Mouse (Mus musculus) CH12.LX (cell line): ENCODE measurements around the gene Islr. TPM values are rescaled to one million over a fixed set of nuclear protein-coding genes. Genes with fewer than 3 reads are reported as not detected.

Experiments used
- DNase-seq: peaks from one replicate; pipeline ENCODE4 v3.0.0-alpha.2; 2013; ENCODE audit errors: extremely low read depth
- H3K27ac ChIP-seq: 2 replicates; pipeline ENCODE4 v1.5.1; 2012; ENCODE audit warnings: low read depth, mild to moderate bottlenecking, control low read depth, moderate library complexity; ENCODE audit not compliant: insufficient read depth
- H3K27me3 ChIP-seq: replicated peaks from 2 replicates; pipeline ENCODE3; 2012; ENCODE audit warnings: inconsistent platforms
- H3K36me3 ChIP-seq, 2 experiments: replicated peaks in 1 of 2; 2 replicates each; pipeline versions ENCODE3 to v1.6.1; 2012; ENCODE audit warnings: inconsistent platforms in 1 of 2, low read length in 1 of 2, mild to moderate bottlenecking in 1 of 2, mixed read lengths in 1 of 2, moderate library complexity in 1 of 2; ENCODE audit not compliant: control insufficient read depth in 1 of 2, insufficient read depth in 1 of 2
- H3K4me1 ChIP-seq, 2 experiments: 2 replicates each; pipeline ENCODE4 v1.6.1; 2012; ENCODE audit warnings: inconsistent platforms in 1 of 2, moderate library complexity in 1 of 2; ENCODE audit not compliant: insufficient read depth in 2 of 2, control insufficient read depth in 1 of 2
- H3K4me2 ChIP-seq: 2 replicates; pipeline ENCODE4 v1.6.1; 2012; ENCODE audit warnings: low read depth, mild to moderate bottlenecking, control low read depth; ENCODE audit not compliant: poor library complexity, insufficient read depth, severe bottlenecking
- H3K4me3 ChIP-seq, 3 experiments: fragments of 150-350 bp in 1 of 3; sonication (generic) in 1 of 3; replicated peaks in 1 of 3; 2 replicates each; pipeline versions ENCODE3 to v1.5.1; 2011 to 2012; ENCODE audit warnings: low read depth in 2 of 3, low read length in 2 of 3, mild to moderate bottlenecking in 2 of 3, moderate library complexity in 2 of 3, control low read depth in 1 of 3, improper control_type of control experiment in 1 of 3, inconsistent platforms in 1 of 3, mixed read lengths in 1 of 3; ENCODE audit not compliant: poor library complexity in 1 of 3
- H3K79me2 ChIP-seq: replicated peaks from 2 replicates; pipeline ENCODE4 v1.6.1; 2012; ENCODE audit warnings: mild to moderate bottlenecking, moderate library complexity; ENCODE audit not compliant: control insufficient read depth, poor library complexity, insufficient read depth, severe bottlenecking; ENCODE audit errors: extremely low read depth
- H3K9ac ChIP-seq: 2 replicates; pipeline ENCODE4 v1.6.1; 2012; ENCODE audit warnings: low read depth, mild to moderate bottlenecking, control low read depth, moderate library complexity; ENCODE audit not compliant: insufficient read depth
- H3K9me3 ChIP-seq: replicated peaks from 2 replicates; pipeline ENCODE3; 2012; ENCODE audit warnings: low read length, inconsistent platforms, mixed read lengths
- BHLHE40 ChIP-seq: IDR thresholded peaks from 2 replicates; pipeline ENCODE4 v1.6.1; 2011; ENCODE audit warnings: mild to moderate bottlenecking, low read depth, low read length, improper control_type of control experiment
- CHD1 ChIP-seq: IDR thresholded peaks from 2 replicates; pipeline ENCODE4 v1.6.1; 2012; ENCODE audit warnings: low read depth, low read length, improper control_type of control experiment, inconsistent platforms
- E2F4 ChIP-seq: IDR thresholded peaks from 2 replicates; pipeline ENCODE4 v1.6.1; 2011; ENCODE audit warnings: low read depth, low read length, improper control_type of control experiment; ENCODE audit not compliant: insufficient replicate concordance
- ELF1 ChIP-seq: IDR thresholded peaks from 2 replicates; pipeline ENCODE4 v1.6.1; 2014; ENCODE audit warnings: low read depth, mild to moderate bottlenecking, inconsistent platforms, low read length, improper control_type of control experiment
- IRF4 ChIP-seq: IDR thresholded peaks from 2 replicates; pipeline ENCODE4 v1.6.1; 2014; ENCODE audit warnings: low read depth, mild to moderate bottlenecking, inconsistent platforms, low read length, improper control_type of control experiment
- JUN ChIP-seq: IDR thresholded peaks from 2 replicates; pipeline ENCODE4 v1.6.1; 2011; ENCODE audit warnings: low read depth, mild to moderate bottlenecking, low read length, improper control_type of control experiment, moderate library complexity; ENCODE audit not compliant: insufficient read depth
- JUND ChIP-seq: conservative IDR thresholded peaks from 2 replicates; pipeline ENCODE4 v1.6.1; 2011; ENCODE audit warnings: low read depth, low read length, improper control_type of control experiment
- KAT2A ChIP-seq: IDR thresholded peaks from 2 replicates; pipeline ENCODE4 v1.6.1; 2012; ENCODE audit warnings: low read length, improper control_type of control experiment, inconsistent platforms; ENCODE audit not compliant: insufficient replicate concordance
- MAFK ChIP-seq: IDR thresholded peaks from 2 replicates; pipeline ENCODE4 v1.6.1; 2011; ENCODE audit warnings: low read length, improper control_type of control experiment; ENCODE audit not compliant: insufficient replicate concordance
- MAX ChIP-seq: IDR thresholded peaks from 2 replicates; pipeline ENCODE4 v1.6.1; 2011; ENCODE audit warnings: low read length, improper control_type of control experiment
- MAZ ChIP-seq: IDR thresholded peaks from 2 replicates; pipeline ENCODE4 v1.6.1; 2012; ENCODE audit warnings: low read depth, mild to moderate bottlenecking, inconsistent platforms, low read length, improper control_type of control experiment, moderate library complexity
- MEF2A ChIP-seq: IDR thresholded peaks from 2 replicates; pipeline ENCODE4 v1.6.1; 2014; ENCODE audit warnings: low read depth, mild to moderate bottlenecking, inconsistent platforms, low read length, improper control_type of control experiment, borderline replicate concordance
- MXI1 ChIP-seq: IDR thresholded peaks from 2 replicates; pipeline ENCODE4 v1.6.1; 2011; ENCODE audit warnings: mild to moderate bottlenecking, low read depth, low read length, improper control_type of control experiment
- MYC ChIP-seq: IDR thresholded peaks from 2 replicates; pipeline ENCODE4 v1.6.1; 2011; ENCODE audit warnings: low read depth, mild to moderate bottlenecking, improper control_type of control experiment, low read length
- PAX5 ChIP-seq: IDR thresholded peaks from 2 replicates; pipeline ENCODE4 v1.6.1; 2012; ENCODE audit warnings: low read length, inconsistent platforms, mixed read lengths
- POLR2AphosphoS2 ChIP-seq: IDR thresholded peaks from 2 replicates; pipeline ENCODE4 v1.6.1; 2011; ENCODE audit warnings: low read depth, low read length, improper control_type of control experiment
- RAD21 ChIP-seq: IDR thresholded peaks from 2 replicates; pipeline ENCODE4 v1.6.1; 2011; ENCODE audit warnings: low read depth, mild to moderate bottlenecking, low read length, improper control_type of control experiment, moderate library complexity
- SMC3 ChIP-seq: IDR thresholded peaks from 2 replicates; pipeline ENCODE4 v1.6.1; 2011; ENCODE audit warnings: low read depth, low read length, improper control_type of control experiment
- TCF12 ChIP-seq: IDR thresholded peaks from 2 replicates; pipeline ENCODE4 v1.6.1; 2014; ENCODE audit warnings: low read depth, mild to moderate bottlenecking, inconsistent platforms, low read length, improper control_type of control experiment
- USF1 ChIP-seq: IDR thresholded peaks from 2 replicates; pipeline ENCODE4 v1.6.1; 2014; ENCODE audit warnings: low read depth, mild to moderate bottlenecking, inconsistent platforms, low read length, improper control_type of control experiment
- USF2 ChIP-seq: conservative IDR thresholded peaks from 2 replicates; pipeline ENCODE4 v1.6.1; 2011; ENCODE audit warnings: low read depth, low read length, improper control_type of control experiment
- ZC3H11A ChIP-seq: IDR thresholded peaks from 2 replicates; pipeline ENCODE4 v1.6.1; 2012; ENCODE audit warnings: low read depth, mild to moderate bottlenecking, inconsistent platforms, low read length, improper control_type of control experiment
- ZMIZ1 ChIP-seq: IDR thresholded peaks from 2 replicates; pipeline ENCODE4 v1.6.1; 2012; ENCODE audit warnings: low read depth, mild to moderate bottlenecking, inconsistent platforms, low read length, improper control_type of control experiment
- ZNF384 ChIP-seq: IDR thresholded peaks from 2 replicates; pipeline ENCODE4 v1.6.1; 2012; ENCODE audit warnings: low read depth, low read length, improper control_type of control experiment, inconsistent platforms
- dilution Hi-C: fragments of 300-500 bp; cut with MboI; formaldehyde crosslinking; loops from 2 replicates; pipeline ENCODE4 v1.14.3; 2020; ENCODE audit warnings: low sequenced_read_pairs; ENCODE audit not compliant: extremely low pct_unique_long_range_greater_than_20kb, extremely low pct_ligation_motif_present
- in situ Hi-C: fragments of 300-500 bp; cut with MboI; formaldehyde crosslinking; loops from 3 replicates; pipeline ENCODE4 v1.14.3; 2019; ENCODE audit warnings: low sequenced_read_pairs, low pct_ligation_motif_present, low pct_unique_long_range_greater_than_20kb, mixed read lengths
- polyA plus RNA-seq: library from polyadenylated mRNA; unstranded; fragments of >175 nt; gene quantifications from 2 replicates; pipeline ENCODE4 v1.2.1, GENCODE M21; 2012; ENCODE audit warnings: low read depth; ENCODE audit not compliant: insufficient read length
- total RNA-seq, 2 experiments: library from RNA; depleted of rRNA; stranded (reverse); fragments of 300-350 nt in 1 of 2; fragments of >200 nt in 1 of 2; gene quantifications; 2 replicates each; pipeline ENCODE4 v1.2.3; 2012 to 2014

Islr gene
- total and polyA plus RNA-seq, 3 experiments: not detected

DNA sequence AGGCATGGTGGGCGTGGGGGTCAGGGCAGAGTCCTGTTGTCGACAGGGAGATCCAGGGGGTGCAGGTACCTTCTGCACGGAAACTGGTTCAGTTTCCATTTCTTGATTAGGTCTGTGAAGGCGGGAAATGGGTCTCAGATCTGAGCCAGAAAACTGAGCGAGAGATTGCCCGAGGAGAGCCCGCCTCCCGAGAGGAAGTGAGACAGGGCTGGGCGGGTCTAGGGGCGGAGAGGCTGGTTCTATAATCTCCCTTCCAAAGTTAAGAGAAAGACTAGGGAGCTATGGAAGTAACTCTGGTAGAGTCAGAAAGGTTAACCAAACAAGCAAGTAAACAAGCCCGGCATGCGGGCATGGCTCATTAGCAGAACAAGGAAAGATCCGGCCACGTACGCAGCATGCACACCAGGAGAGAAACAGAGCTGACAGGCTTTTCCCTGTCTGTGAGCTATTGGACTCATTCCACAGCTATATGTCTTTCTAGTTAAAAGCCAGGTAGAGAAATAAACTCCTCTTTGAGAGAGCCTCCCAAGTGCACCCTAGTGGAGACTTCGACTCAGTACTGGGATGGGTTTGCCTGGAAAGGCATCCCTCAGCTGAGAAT lies 45.6 kb upstream of the Islr start, which contains the start of gene Pml (continued):
- TF ChIP-seq MAFK: no peak

GRCm38 (mm10) chr9:58248746-58249413 lies 44.8 kb upstream of the Islr start:
- no peaks in the 10 kb centered on the region for H3K27me3 ChIP-seq
- dilution Hi-C loops: no loop called here
- H3K9me3 ChIP-seq: no peaks in the 10 kb centered on the region
- 0 out of 2 replicates have a peak, but pooled peaks have one; percentile 7 for TF ChIP-seq ZNF384
- TF ChIP-seq ZC3H11A: no peak
- no peak for TF ChIP-seq CHD1
- TF ChIP-seq MAZ: no peak
- TF ChIP-seq MXI1: peak; percentile 23; the same call in 1 of the 2 replicates
- TF ChIP-seq RAD21: no peak
- no peak for TF ChIP-seq KAT2A
- no peak for TF ChIP-seq JUND
- TF ChIP-seq PAX5: no peak
- TF ChIP-seq USF1: no peak
- TF ChIP-seq ZMIZ1: no peak; the same call in 1 of the 2 replicates
- no peak for TF ChIP-seq POLR2AphosphoS2
- TF ChIP-seq ELF1: no peak
- TF ChIP-seq, all 38 proteins: peak for 2
- H3K9ac ChIP-seq: peak overlapping the region; percentile 86
- peak overlapping the region; percentile 95 for H3K4me2 ChIP-seq
- H3K79me2 ChIP-seq: peaks cover 37% of the 10 kb centered on the region
- peak overlapping the region; percentile 73 to 89 (median 82) for H3K4me3 ChIP-seq
- peak overlapping the region; percentile 77 for H3K27ac ChIP-seq
- H3K4me1 ChIP-seq: peaks cover 7 to 45% of the 10 kb centered on the region in 2 experiments
- DNase-seq: no peak
- H3K36me3 ChIP-seq: peaks cover 9 to 14% of the 10 kb centered on the region in 2 experiments
- in situ Hi-C loops: loop anchor here (5.0 kb wide), 1 partner anchor 33 kb away; no protein-coding TSS in a partner anchor

GRCm38 (mm10) chr9:58247064-58247759 lies 43.1 kb upstream of the Islr start:
- Histone ChIP-seq H3K27ac (peak overlapping the region; percentile 75), H3K79me2 (peaks cover 52% of the 10 kb centered on the region), H3K9me3 (no peaks in the 10 kb centered on the region), H3K4me1 (peaks cover 12 to 55% of the 10 kb centered on the region in 2 experiments), H3K36me3 (peaks cover 12 to 29% of the 10 kb centered on the region in 2 experiments), H3K4me3 (peak overlapping the region; percentile 62 to 89 (median 73)), H3K9ac (peak overlapping the region; percentile 86), H3K4me2 (peak overlapping the region; percentile 95), H3K27me3 (no peaks in the 10 kb centered on the region)
- DNase-seq: peak; percentile 93
- in situ Hi-C loops: loop anchor here (5.0 kb wide), 1 partner anchor 35 kb away; no protein-coding TSS in a partner anchor
- dilution Hi-C loops: no loop called here
- TF ChIP-seq TCF12 (peak; percentile 66; the same call in 1 of the 2 replicates), ZC3H11A (peak; percentile 34), MEF2A (no peak; the same call in 1 of the 2 replicates), MAX (peak; percentile 89), MAZ (no peak), USF2 (no peak), JUN (no peak), SMC3 (peak; percentile 97), CHD1 (no peak), RAD21 (peak; percentile 96), USF1 (no peak), ELF1 (peak; percentile 36; the same call in 1 of the 2 replicates), MXI1 (peak; percentile 71; the same call in 1 of the 2 replicates), BHLHE40 (no peak; the same call in 1 of the 2 replicates), IRF4 (no peak), MYC (peak; percentile 83; the same call in 1 of the 2 replicates), JUND (no peak), KAT2A (no peak), PAX5 (no peak), E2F4 (no peak)
